Mouse (Mus musculus) heart, adult 2 months (tissue): Measurements from ENCODE around the gene Cldn7. TPM values are rescaled to one million over a fixed set of nuclear protein-coding genes. Genes with fewer than 3 reads are reported as not detected.
A peak's percentile ranks its signal among the peaks of the same experiment; 100 is the strongest.

Experiments used
- DNase-seq, 2 experiments: peaks; one replicate each; pipeline ENCODE4 v3.0.0; 2021
- H3K27ac ChIP-seq: fragments of 200-600 bp; 2 replicates; pipeline ENCODE4 v1.8.1; 2022
- H3K27me3 ChIP-seq: fragments of 200-500 bp; 2 replicates; pipeline ENCODE4 v1.6.1; 2012; ENCODE audit warnings: mild to moderate bottlenecking, low read length, inconsistent platforms, mixed read lengths; ENCODE audit not compliant: control insufficient read depth, insufficient read depth
- H3K36me3 ChIP-seq: fragments of 200-500 bp; 2 replicates; pipeline ENCODE4 v1.6.1; 2012; ENCODE audit warnings: low read length, inconsistent platforms; ENCODE audit not compliant: control insufficient read depth, insufficient read depth
- H3K4me1 ChIP-seq: fragments of 200-500 bp; 2 replicates; pipeline ENCODE4 v1.6.1; 2011; ENCODE audit warnings: low read length; ENCODE audit not compliant: control insufficient read depth, insufficient read depth
- H3K4me3 ChIP-seq: fragments of 200-600 bp; 2 replicates; pipeline ENCODE4 v1.8.1; 2022
- H3K79me2 ChIP-seq: fragments of 200-500 bp; replicated peaks from 2 replicates; pipeline ENCODE4 v1.6.1; 2012; ENCODE audit warnings: mild to moderate bottlenecking, inconsistent platforms, low read length, moderate library complexity, mixed read lengths; ENCODE audit not compliant: control insufficient read depth, insufficient read depth
- H3K9ac ChIP-seq: fragments of 200-500 bp; 2 replicates; pipeline ENCODE4 v1.6.1; 2012; ENCODE audit warnings: low read depth, mild to moderate bottlenecking, control low read depth, inconsistent platforms, low read length, mixed read lengths
- CTCF ChIP-seq: fragments of 200-600 bp; IDR thresholded peaks from 2 replicates; pipeline ENCODE4 v1.8.1; 2022; ENCODE audit warnings: antibody characterized with exemption, mild to moderate bottlenecking, moderate library complexity
- EP300 ChIP-seq: fragments of 200-500 bp; IDR thresholded peaks from 2 replicates; pipeline ENCODE4 v1.6.1; 2011; ENCODE audit warnings: low read depth, low read length, control low read depth; ENCODE audit not compliant: insufficient read depth
- POLR2A ChIP-seq: fragments of 200-500 bp; IDR thresholded peaks from 2 replicates; pipeline ENCODE4 v1.6.1; 2011; ENCODE audit warnings: mild to moderate bottlenecking, low read depth, low read length, control low read depth; ENCODE audit not compliant: insufficient read depth
- WGBS: fragments of 180-500 bp; shearing (Covaris S2); methylation state at CpG from one replicate; pipeline ENCODE4 v1.1.7; 2018; 5-methylcytosine and 5-hydroxymethylcytosine counted together
- intact Hi-C: fragments of 180-260 bp; cut with DNase I; formaldehyde crosslinking; loops from one replicate; pipeline ENCODE4 v1.15.1; 2025
- polyA plus RNA-seq: library from polyadenylated mRNA; depleted of rRNA; stranded (reverse); fragments of >200 nt; gene quantifications from 2 replicates; pipeline ENCODE4 v1.2.3, GENCODE M21; 2012
- total RNA-seq, 2 experiments: library from RNA; stranded (reverse); gene quantifications; 2 replicates each; pipeline ENCODE4 v1.2.3; 2021

The Cldn7 gene
- total and polyA plus RNA-seq, 3 experiments = 3.5 TPM; not detected in 2

DNA sequence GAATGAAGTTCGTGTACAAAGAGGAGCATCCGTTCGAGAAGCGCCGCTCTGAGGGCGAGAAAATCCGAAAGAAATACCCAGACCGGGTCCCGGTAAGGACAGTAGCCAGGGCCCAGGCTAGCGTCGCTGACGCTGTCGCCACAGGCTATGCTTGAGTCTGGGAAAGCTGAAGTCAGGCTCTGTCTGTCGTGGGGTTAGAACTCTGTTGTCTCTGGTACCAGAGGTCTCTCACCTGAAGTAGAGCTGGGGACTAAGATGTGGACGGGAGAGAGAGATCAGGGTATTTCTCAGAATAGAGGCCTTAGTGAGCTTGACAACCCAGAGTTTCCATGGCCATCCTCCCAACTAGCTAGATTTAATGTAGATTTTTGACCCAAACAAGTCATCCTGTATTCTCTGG is 27.1 kb downstream of the Cldn7 start:
- under 1% methylated on average over 15 of the region's 15 CpGs for WGBS
- Histone ChIP-seq H3K27me3 (no peaks in the 10 kb centered on the region), H3K36me3 (peaks cover 25% of the 10 kb centered on the region), H3K4me3 (peak overlapping the region; percentile 87), H3K9ac (peak overlapping the region; percentile 83), H3K4me1 (peaks cover 5% of the 10 kb centered on the region), H3K79me2 (peaks cover 1% of the 10 kb centered on the region), H3K27ac (peak overlapping the region; percentile 87)
- intact Hi-C loops = loop anchor here (5.0 to 10.0 kb wide), 2 partner anchors 69 to 577 kb away; partner anchors contain the start of genes Eif5a and Kdm6b
- DNase-seq = no peak
- TF ChIP-seq POLR2A (no peak), EP300 (no peak; the same call in 1 of the 2 replicates), CTCF (no peak)

DNA sequence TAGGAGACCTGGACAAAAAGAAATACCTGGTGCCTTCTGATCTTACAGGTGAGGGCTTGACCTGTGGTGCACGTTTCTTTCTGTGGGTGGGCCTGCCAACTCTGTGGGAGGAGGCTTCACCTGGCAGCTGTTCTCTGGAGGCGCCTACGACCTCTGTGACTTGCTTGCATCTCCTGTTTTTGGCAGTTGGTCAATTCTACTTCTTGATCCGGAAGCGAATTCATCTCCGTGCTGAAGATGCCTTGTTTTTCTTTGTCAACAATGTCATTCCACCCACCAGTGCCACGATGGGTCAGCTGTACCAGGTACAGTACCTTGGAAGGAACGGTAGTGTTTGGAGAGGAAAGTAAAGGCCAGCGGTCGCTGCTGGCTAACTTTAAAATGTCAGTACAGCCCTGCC is 27.8 kb downstream of the Cldn7 start:
- Histone ChIP-seq H3K4me1 (peaks cover 5% of the 10 kb centered on the region), H3K79me2 (peaks cover 1% of the 10 kb centered on the region), H3K4me3 (peak overlapping the region; percentile 87), H3K36me3 (peaks cover 25% of the 10 kb centered on the region), H3K27ac (peak overlapping the region; percentile 87), H3K9ac (peak overlapping the region; percentile 15; the same call in 1 of the 2 replicates), H3K27me3 (no peaks in the 10 kb centered on the region)
- WGBS = 40% methylated on average over 10 of the region's 10 CpGs
- intact Hi-C loops = loop anchor here (5.0 to 10.0 kb wide), 2 partner anchors 70 to 578 kb away; partner anchors contain the start of genes Eif5a and Kdm6b
- DNase-seq = no peak
- TF ChIP-seq EP300 = no peak
- no peak for TF ChIP-seq POLR2A
- TF ChIP-seq CTCF = no peak

DNA sequence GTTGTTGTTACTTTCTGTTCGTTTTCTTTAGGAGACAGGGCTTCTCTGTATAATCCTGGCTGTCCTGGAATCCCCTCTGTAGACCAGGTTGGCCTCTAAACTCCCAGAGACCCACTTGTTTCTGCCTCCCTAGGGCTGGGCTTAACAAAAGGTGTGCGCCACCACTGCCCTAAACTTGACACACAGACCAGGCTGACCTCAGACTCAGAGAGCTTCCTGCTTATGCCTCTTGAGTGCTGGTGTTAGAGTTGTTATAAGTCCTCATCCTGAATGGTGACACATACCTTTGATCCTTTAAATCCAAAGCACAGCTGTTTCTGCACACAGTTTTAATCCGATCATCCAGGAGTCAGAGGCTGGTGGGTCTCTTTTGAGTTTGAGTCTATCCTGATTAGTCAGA is 28.4 kb downstream of the Cldn7 start:
- Histone ChIP-seq H3K27me3 (no peaks in the 10 kb centered on the region), H3K27ac (peak overlapping the region; percentile 87), H3K4me3 (no peak overlapping the region), H3K36me3 (peaks cover 25% of the 10 kb centered on the region), H3K79me2 (peaks cover 1% of the 10 kb centered on the region), H3K4me1 (peaks cover 5% of the 10 kb centered on the region), H3K9ac (0 out of 2 replicates have a peak overlapping the region, but pooled peaks have one; percentile 12)
- no peak for DNase-seq
- 82% methylated on average over 3 of the region's 3 CpGs for WGBS
- TF ChIP-seq CTCF = no peak
- intact Hi-C loops = loop anchor here (5.0 to 10.0 kb wide), 2 partner anchors 71 to 578 kb away; partner anchors contain the start of genes Eif5a and Kdm6b

DNA sequence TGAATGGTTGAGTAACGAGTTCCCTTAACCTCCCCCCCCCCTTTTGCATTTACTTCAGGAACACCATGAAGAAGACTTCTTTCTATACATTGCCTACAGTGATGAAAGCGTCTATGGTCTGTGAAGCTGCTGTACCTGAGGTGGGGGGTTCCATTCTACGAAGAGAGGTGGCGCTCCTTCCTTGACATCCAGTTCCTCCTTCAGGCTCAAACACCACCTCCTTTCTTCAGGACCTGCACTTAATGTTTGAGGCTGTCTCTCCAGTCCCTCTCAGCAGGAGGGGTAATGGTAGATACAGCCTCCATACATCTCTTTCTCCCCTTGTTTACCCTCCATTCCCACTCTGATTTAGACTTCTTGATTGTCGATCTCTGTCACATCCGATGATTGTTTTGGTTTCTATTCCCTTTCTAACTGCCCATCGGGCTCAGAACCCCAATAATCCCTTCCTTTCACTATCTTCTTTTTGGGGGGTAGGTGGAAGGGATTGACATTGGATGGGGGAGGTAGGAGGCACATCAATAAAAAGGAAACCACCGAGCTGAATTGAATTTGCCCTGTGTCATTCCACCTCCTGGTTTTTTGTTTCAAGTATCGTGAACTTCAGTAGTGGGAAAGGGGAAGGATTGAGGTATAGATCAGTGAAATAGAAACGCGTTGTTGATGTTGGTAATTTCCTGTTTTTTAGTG is 30.0 kb downstream of the Cldn7 start:
- Histone ChIP-seq H3K4me3 (no peak overlapping the region), H3K9ac (no peak overlapping the region), H3K27me3 (no peaks in the 10 kb centered on the region), H3K79me2 (peaks cover 1% of the 10 kb centered on the region), H3K27ac (peak overlapping the region; percentile 97; the same call in 1 of the 2 replicates), H3K4me1 (peaks cover 5% of the 10 kb centered on the region), H3K36me3 (peaks cover 18% of the 10 kb centered on the region)
- TF ChIP-seq CTCF = no peak
- TF ChIP-seq POLR2A = no peak
- no peak for TF ChIP-seq EP300
- intact Hi-C loops = loop anchor here (2.0 to 10.0 kb wide), 3 partner anchors 14 to 580 kb away; partner anchors contain the start of genes Ctdnep1, Eif5a and Kdm6b
- no peak for DNase-seq
- 85% methylated on average over 11 of the region's 11 CpGs for WGBS

- H3K36me3 ChIP-seq = peaks cover 16% of the 10 kb centered on the region
- WGBS = 2% methylated on average over 33 of the region's 36 CpGs
- peaks cover 3% of the 10 kb centered on the region for H3K4me1 ChIP-seq
- peak within 1 kb of the TSS; percentile 97 for H3K27ac ChIP-seq
- H3K27me3 ChIP-seq = no peaks in the 10 kb centered on the region
- DNase-seq = peak; percentile 96 to 99
- intact Hi-C loops = loop anchor here (2.0 to 10.0 kb wide), 2 partner anchors 15 to 581 kb away; partner anchors contain the start of genes Ctdnep1 and Kdm6b
- peak; percentile 95 for TF ChIP-seq EP300
- TF ChIP-seq CTCF = peak; percentile 74
- peak; percentile 65 for TF ChIP-seq POLR2A
- H3K79me2 ChIP-seq = peaks cover 1% of the 10 kb centered on the region
- H3K4me3 ChIP-seq = peak within 1 kb of the TSS; percentile 98
- H3K9ac ChIP-seq = peak within 1 kb of the TSS; percentile 91
Observed at GRCm38 (mm10) chr11:69995391-69995960, 30.9 kb downstream of the Cldn7 start, which contains the start of gene Phf23. Gene Phf23, plus strand, starts transcription at chr11:69995777.
